Mouse (Mus musculus) kidney, postnatal 25 days (tissue): Measurements from ENCODE around the gene Adamtsl1.

Source experiments
- DNase-seq, 2 experiments: peaks; one replicate each; pipeline ENCODE4 v3.0.0; 2021; ENCODE audit warnings: mixed read lengths in 2 of 2

Adamtsl1 gene

DNA sequence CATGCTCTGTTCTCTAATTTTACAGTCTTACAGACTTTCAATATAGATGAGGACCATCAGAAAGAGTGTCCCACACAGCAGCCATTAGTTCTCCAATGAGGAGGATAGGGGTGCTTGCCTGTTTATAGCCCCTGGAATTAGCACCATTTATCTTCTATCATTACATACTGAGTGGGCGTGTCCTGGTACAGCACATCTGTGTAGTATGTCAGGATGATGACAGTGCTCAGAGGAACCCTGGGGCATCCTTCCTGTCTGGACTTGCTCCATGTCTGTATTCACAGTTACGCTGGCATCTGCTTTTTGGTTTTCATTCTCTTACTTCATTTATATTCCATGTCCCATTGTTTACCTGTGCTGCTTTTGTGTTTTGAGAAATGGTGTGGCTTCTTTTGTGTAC lies 304.5 kb downstream of the Adamtsl1 start:
- no peak for DNase-seq

DNA sequence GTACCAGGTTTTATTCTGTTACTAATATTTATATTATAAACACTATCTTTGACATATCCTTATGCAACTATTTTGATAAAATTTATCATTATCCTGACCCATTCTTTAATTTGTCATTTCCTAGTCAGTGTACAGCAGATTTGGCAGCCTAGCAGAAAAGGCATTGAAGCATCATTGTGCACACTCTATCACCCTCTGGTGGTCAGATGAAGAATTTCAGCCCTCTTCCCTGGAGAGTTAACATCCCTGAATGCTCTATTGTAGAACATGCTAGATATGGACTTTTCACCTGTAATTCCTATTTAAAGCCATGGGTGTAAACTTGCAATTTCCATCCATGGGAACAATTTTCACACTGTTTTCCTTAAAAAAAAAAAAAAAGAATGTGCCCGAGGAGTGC lies 305.2 kb downstream of the Adamtsl1 start:
- peak in 1 of 2 experiments; percentile 67 for DNase-seq

DNA sequence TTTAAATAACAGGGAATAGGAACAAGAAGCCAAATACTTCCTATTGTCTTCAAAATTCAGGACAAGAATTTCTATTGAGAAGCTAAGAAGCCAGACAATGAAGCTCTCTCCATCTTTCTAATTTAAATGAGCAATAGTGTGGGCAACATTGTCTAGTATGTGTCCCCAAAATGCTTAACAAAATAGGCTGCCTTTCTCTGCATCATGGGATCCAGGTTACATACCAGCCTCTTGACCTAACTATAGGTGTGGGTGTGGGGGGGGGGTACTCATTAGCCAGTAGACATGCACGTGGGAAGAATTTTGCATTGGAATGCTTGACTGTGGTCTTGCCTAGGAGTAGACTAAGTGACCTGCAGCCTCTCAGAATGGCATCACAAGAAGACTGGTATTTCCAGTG lies 305.9 kb downstream of the Adamtsl1 start:
- DNase-seq, result no peak

DNA sequence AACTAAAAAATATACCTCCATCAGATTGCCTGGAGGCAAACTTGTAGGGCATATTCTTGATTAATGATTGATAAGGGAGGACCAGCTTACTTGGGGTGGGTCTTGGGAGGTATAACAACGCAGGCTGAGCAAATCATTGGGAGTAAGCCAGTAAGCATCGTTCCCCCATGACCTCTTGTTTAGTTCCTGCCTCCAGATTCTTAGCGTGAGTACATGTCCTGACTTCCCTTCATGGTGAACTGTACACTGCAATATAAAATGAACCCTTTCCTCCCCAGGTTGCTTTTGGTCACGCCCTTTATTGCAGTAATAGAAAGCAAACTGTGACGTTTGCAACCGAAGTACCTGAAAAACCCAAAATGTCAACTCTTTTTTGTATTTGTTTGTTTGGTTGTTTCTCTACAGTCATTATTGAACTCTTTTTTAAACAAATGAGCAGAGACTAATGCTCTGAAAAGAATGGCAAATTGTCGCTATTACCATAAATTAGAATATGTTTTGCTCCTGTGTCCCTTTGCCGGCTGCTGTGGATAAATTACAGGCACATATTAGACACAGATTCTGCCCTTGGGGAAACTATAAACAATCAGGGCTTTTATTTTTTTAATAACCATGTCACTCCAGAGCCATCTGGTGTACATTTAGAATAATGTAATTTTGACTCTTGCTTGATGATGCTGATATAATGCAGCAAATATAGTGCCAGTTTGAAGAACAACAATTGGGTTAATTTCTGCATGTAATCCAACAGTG lies 310.2 kb downstream of the Adamtsl1 start:
- no peak for DNase-seq

DNA sequence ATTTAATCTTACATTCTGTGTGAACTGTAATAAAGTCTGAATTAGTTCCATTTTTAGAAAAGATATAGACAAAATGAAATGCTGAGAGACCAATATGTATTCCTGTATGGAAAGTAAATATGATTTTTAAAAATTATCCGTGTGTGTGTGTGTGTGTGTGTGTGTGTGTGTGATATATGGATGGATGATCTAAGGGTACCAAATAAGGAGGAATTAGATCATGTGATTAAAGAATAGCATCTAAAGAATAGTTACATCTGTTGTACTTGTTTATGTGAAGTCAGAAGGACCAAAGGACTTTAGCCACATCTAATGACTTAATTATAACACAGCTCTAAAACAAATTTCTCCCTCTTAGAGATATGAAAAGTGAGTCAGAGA lies 310.7 kb downstream of the Adamtsl1 start:
- DNase-seq, result no peak

DNA sequence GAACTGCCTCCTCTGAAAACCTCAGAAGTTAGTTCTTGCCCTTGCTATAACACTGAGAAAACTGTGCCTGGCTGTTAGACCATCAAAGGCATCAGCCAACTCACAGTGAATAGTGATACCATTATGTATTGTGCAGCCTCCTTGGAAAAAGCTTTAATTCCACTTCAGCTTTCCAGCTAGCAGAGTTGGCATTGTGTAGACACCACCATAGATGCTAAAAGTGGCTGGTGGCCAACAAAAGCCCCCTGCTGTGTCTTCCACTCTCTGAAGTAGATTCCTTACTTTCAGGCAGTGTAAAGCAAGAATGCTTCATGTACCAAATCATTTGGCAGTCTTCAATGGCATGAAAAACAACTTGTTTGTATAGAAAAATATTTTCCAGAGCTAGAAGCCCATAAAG lies 323.1 kb downstream of the Adamtsl1 start:
- no peak for DNase-seq

DNA sequence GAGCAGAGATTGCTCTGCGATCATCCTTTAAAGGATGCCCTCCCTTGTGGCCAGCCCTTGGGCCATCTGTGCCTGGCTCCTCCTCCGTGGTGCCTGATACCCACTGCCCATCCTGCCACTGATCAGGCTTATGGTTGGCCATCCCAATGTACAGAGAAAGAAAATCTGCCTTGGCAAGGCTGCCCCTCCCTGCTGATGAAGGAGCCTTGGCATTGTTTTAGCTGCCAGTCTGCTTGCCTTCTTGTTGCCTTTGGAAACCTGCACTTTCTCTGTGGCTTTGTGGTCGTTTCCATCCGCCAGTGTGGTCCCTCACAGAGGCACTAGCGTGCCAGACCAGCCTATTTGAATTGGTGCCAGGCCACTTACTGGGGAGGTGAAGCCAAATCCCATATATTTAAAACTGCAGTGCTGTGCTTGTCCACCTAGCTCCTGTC lies 323.6 kb downstream of the Adamtsl1 start:
- DNase-seq, result no peak

DNA sequence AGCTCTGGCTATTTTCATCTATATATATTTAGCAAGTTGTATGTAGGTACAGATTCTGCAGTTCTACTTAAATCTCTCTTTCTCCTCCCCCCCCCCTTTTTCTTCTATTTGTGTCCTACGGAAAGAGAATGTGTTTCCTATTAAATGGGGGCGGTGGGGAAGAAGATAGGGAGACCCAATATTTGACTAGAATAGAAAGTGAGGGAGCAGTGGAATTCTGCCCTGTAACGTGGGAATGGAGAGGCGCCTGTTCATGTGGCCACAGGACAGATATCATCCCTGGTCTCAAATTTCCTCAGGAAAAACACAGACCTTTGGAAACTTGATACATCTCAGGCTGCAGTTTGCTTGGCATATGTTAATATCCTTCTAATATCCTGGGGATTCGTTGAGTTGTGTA lies 324.1 kb downstream of the Adamtsl1 start:
- DNase-seq, result no peak

DNA sequence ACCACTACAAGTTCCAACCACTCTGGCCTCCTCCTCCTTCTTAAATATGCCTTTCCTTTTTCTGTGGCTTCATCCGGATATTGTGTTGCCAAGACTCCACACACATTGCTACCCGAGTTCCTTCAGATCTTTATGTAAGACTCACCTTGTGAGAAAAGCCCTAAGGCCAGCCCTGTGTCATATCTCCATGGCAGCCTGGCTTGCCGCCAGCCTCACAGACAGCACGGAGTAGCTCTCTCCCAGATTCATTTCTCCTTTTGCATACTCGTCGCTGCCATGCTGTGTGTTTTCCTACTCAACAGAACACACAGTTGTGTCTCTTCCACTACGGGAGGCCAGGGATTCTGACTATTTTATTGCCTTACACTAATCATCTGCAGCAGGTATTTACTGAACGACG lies 328.1 kb downstream of the Adamtsl1 start:
- no peak for DNase-seq

DNA sequence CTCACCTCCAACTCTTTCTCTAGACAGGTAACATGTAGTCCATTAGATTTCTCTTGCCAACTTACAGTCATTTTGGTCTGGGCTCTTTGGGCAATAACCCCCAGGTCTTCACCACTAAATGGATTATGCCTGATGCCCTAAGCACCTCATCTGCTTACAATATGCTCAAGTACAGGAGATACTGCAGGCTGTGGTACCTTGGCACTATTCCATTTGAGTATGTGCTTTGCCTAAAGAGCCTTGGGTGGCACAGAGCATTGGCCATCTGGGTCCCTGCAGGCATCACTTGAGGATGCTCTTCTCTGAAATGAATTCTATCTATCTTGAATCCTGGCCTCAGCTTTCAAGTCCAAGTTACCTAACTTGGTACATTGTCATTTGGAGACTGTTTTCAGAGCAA lies 330.4 kb downstream of the Adamtsl1 start:
- DNase-seq, result no peak

DNA sequence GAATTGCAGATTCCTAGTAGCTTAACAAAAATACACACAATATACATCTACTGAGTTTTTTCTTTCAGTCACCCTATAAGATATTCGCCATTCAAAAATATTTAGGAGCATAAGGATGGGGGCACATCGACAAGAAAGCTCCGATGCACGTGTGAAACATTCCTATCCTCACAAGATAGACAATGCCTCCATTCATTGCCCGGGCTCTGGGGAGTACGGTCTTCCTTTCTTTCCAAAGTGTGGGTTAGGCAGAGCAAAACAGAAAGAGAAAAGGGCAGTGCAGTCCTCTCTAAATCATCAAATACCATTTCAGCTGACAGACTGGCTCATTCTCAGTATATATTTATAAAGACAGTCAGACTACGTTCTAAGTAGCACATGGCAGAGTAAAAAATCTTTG lies 332.0 kb downstream of the Adamtsl1 start:
- no peak for DNase-seq

DNA sequence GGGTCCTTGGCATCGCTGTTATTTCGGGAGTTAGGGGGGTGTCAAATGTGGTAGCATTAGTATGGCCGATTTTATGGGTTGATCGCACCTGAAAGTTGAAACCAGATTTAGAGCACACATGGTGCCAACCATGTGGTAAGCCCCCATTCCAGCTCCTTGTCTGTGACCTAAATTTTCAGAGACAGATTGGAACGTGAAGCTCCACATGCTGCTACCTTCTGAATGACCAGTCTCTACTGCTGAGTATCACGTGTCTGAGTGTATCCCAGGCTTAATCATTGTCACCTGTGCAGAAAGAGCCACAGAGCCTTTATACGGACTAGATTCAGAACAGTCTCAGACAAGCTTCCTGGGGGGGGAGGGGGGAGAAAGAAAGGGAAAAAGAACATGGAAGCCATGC lies 339.4 kb downstream of the Adamtsl1 start:
- DNase-seq, result no peak

DNA sequence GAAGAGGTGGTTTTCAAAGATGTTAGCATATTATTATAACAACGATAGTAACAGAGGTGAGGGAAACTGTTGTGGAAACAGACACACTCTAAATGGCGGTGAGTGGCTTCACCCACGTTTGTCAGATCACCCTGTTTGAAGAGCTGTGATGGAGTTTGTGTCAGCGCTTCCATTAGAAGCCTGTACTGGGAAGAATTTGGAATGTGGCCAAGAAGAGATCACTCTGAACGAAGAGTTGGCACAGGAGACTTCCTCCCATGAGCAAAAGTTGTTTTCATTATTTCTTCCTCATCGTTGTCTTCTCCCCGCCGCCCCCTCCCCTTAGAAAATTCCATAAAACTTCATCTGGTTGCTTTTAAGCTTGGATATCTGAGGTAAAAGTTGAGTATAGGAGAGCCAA lies 340.5 kb downstream of the Adamtsl1 start:
- no peak for DNase-seq

DNA sequence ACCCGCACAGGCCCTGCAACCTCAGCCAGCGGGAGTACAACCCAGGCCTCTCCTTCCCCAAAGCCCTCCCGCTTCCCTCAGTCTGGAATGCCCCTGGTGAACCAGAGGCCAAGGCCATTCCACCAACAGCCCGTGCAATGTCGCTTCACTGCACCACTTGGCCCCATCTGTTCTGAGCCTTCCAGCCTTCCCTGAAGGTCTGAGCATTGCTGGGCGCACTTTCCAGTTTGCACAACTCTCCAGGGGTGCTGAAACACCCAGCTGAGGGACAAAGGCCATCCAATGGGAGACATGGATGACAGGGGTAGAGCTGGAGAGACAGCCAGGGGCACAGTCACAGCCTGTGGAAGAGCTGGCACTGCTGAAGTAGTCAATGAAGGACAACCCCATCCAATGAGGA lies 365.4 kb downstream of the Adamtsl1 start:
- DNase-seq, result peak in 1 of 2 experiments; percentile 36

DNA sequence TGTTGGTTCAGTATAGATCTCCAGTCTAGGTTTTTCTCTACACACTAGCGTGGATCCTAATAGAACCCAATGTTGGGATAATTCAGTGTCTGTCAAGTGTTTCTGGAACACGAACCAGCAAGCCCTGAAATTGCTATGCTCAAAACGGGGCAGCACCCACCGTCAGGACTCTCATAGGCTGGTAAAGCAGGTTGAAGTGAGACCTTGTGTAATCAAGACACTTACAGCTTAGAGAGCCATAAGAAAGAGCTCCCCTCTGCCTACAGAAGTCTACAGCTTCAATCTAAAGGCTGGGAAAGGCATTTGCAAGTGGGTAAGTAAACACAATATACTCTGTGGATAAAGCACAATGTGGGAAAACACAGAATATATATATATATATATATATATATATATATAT lies 367.3 kb downstream of the Adamtsl1 start:
- no peak for DNase-seq

DNA sequence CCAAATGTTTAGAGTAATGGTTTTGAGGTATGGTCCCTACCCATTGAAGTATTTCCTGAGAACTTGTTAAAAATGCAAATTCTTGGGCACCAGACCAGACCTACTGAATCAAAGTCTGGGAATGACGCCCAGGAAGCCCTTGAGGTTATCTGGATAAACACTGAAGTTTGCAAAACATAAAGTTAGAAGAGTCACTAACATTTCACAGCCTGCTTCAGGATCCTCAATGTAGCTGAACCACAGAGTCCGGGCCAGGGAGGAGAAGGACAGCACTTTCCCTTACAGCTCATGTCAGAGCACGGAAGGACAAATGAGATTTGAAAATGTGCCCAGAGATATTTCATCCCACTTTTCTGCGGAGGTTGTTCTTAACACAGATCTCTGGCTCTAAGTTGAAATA lies 370.1 kb downstream of the Adamtsl1 start:
- peak; percentile 28 to 38 for DNase-seq

DNA sequence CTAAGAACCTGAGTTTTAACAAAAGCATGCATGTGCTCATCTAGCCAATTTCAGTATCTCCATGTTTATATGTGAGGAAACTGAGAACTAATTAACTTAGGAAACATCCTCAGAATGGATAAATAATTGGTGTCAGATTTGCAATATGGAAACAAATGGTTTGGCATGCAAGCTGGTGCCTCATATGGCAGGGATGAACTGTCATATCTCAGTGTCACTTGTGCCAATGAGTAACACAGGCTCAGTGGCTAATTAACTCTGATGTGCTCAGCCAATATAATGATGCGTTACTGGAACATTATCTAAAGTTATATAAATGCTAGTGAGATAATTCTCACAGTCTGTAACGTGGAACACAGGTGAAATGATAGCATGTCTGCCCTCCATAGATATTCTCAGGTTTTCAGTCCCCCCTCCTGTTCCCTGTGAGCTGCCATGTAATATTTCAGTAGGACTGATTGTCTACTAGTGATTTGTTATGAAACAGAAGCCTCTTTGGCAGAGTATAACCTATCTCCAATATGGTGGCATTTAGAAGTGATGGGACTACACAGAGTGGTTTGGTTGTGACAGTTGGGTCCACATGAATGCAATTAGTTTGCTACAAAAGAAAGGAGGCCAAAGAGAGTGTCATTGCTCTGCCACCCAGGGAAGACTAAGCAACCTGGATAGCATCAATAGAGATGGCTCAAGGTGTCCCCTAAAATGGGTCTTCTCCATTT lies 376.1 kb downstream of the Adamtsl1 start:
- DNase-seq, result no peak

DNA sequence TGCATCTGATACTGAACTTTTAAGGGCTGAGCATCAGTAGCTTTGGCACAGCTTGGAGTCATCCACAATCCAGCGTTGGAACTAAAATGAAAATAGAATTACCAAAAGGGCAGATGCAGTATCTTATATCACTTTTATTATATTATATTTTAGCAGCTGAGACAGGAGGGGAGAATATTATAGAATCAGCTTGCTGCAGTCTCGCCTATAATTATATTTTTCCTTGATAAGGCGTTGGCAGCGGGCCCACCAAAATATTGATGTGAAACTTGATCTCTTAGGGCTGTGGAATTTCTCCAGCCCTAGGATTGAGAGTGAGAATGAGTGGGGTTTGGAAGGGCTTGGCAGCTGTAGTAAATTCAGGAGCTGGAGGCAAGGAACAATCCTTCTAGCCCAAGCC lies 387.3 kb downstream of the Adamtsl1 start:
- peak; percentile 50 to 75 for DNase-seq

DNA sequence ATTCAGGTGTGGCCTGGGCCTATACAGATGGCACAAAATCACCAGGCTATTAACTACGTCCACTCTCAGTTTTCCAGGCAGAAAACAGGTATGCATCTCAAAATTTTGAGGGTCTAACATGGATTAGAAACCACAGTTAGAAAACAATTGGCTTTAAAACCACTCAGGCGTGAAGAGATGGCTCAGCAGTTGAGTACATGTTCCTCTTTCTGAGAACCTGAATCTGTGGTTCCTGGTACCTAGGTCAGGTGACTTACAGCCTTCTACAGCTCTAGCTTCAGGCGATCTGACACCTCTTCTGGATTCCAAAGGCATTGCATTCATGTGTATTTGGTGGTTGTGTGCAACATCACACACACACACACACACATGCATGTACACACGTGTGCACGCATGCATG lies 390.2 kb downstream of the Adamtsl1 start:
- DNase-seq, result no peak

DNA sequence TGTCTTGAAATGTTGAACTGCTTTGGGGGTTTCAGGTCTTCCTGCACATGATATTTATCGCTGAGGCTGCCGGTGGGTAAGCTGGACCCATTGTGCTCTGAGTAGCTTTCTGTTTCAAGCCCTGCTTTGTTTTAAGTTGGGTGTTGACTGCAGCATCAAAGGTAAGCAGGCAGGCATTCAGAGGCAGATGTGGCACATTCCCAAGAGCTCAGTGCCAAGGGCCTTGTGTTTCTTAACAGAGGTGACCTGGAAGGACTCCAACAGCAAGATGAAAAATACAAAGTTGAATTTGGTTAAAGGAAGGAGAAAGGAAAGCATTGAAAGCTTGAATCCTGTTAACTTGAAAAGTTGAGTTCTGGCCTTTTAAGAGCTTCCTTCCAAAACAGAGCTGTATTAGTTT lies 402.1 kb downstream of the Adamtsl1 start:
- DNase-seq, result peak; percentile 34 to 46

DNA sequence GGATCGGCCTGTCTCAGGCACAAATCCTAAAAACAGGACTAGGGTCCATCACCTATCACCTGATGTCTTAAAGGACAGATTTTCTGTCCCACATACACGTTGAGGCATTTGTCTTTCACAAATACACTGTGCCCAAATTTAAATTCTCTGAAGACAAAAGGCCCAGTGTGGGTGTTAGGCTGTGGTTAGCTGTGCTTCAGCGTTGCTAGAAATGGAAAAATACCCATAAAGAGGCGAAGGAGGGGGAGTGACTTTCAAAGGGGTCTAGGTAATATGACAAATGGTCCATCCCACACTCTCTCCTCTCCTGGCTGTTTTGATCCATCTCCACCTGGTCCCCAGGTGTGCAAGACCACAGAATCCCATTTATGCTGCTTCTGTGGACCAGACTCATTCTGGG lies 404.4 kb downstream of the Adamtsl1 start:
- no peak for DNase-seq

DNA sequence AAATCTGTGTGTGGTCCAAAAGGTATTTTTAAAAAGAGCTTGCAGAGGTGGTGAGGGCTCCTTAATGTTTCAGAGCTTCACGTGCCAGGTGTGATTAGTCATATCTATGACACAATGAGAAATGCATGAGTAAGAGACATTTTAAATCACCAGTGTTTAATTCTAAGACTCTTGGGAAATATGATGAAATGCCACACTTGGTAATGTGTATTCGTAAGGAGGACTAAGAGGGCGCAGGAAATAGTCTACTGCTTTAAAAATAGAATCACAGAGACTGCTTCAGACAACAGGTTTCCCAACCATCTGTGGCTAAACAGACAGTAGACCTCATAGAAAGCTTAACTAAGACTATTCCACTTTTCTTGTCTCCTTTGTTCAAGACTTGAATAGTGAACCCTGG lies 406.5 kb downstream of the Adamtsl1 start:
- no peak for DNase-seq

DNA sequence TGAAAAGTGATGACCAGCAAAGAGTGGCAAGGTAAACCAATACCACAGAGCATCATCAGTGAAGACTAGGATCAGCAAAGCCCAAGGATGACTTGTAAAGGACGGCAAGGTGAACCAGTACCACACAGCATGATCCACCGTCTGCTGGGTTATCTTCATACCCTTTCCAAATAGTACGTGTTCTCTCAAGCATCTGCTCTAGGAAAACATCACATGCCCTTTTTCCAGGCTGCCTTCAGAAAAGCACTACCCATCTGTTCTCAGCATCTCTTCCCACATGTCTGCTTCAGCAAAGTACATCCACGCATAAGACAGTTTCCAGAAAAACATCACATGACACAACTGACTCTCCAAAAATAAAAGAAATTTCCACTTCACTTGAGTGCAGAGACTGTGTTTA lies 408.8 kb downstream of the Adamtsl1 start:
- no peak for DNase-seq

DNA sequence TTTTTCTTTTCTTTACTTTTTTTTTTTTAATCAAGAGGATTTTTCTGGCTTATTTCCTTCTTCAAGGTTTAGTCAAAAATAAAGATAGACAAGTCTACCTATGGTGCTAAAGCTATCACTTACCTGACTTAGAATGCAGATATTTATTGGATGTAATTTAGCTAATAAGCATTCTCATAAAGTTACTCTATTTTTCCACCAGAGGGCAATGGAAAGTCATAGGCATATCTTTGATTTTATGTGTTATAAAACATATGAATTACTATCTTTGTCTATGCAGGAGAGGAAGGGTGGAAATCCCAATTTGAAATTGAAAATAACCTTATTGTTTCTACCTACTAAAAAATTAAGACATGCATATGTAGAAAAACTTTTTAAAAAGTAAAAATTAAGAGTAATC lies 418.2 kb downstream of the Adamtsl1 start:
- DNase-seq, result no peak

DNA sequence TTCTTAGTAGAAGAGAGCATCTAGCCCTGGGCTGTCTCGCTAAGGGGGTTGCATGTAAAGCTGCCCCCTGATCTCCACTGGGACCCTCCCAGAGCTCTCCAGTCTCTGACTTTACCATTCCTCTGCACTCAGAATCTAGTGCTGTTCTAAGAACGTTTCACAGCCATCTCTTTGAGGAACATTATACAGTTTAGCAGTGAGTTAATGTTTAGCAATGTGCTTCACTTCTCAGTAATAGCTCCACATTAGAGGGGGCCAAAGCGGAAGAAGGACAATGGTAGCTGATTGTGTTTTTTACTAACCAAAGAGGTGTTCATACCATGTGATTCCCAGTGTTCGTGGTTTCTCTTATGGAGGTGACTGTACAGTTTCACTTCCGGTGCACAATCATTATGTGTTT lies 425.5 kb downstream of the Adamtsl1 start:
- no peak for DNase-seq
